Mouse (Mus musculus): Measurements from ENCODE around the gene Eef2. TPM values are rescaled to one million over a fixed set of nuclear protein-coding genes. Genes with fewer than 3 reads are reported as not detected.
"Not testable (repeated sequence)": the region's sequence is repeated elsewhere in the genome, so short reads cannot be mapped to it uniquely, and the experiment has no call there.

Eef2 gene
- polyA plus RNA-seq, 1 experiment from 2014 or later, result 592 TPM

DNA sequence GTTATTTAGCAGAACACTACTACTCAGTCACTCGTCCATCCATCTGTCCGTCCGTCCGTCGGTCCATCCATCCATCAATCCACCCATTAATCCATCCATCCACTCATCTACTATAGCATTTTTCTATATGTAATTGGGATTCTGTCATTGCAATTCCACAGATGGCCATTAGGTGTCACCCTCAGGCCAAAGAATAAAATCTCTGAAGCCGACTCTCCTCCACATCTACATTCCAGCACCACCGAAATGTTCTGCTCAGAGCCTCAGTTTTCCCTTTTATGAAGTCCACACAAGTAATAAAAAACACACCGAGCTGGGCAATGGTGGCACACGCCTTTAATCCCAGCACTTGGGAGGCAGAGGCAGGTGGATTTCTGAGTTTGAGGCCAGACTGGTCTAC, 21.8 kb downstream of the Eef2 start:
- WGBS, result under 1% methylated on average over 9 of the region's 9 CpGs
- H3K27me3 ChIP-seq, result peaks cover 60% of the 10 kb centered on the region
- peaks cover 13% of the 10 kb centered on the region for H3K4me1 ChIP-seq
- no peaks in the 10 kb centered on the region for H3K9me3 ChIP-seq
- no peak overlapping the region for H3K9ac ChIP-seq
- no peak overlapping the region for H3K27ac ChIP-seq
- no peak overlapping the region for H3K4me2 ChIP-seq (replicated peaks)
- no peak overlapping the region for H3K4me3 ChIP-seq
- no peaks in the 10 kb centered on the region for H3K36me3 ChIP-seq
- no peak for ATAC-seq (ENCODE audit: low FRiP score, low read depth)

DNA sequence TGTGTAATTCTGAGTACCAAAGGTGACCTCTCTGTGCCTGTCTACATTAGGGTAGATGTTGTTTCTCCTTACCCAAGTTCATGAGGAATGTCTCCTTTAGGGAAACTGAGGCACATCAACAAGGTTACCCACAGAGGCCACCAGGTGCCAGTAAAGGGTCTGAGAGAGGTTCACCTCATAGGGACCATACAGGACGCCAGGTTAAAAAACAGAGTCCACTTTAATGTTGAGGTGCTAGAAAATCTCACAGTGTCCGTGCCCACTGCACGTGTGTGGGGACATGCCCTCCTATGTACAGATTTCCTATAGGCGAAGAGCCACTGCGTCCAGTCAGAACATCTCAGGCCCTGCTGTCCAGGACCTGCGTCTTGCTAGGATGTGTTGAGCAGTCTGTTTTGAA, 22.6 kb downstream of the Eef2 start:
- no peak for ATAC-seq (ENCODE audit: low FRiP score, low read depth)
- Histone ChIP-seq H3K36me3 (no peaks in the 10 kb centered on the region), H3K9me3 (no peaks in the 10 kb centered on the region), H3K4me3 (no peak overlapping the region), H3K27ac (no peak overlapping the region), H3K27me3 (peaks cover 55% of the 10 kb centered on the region), H3K9ac (0 out of 2 replicates have a peak overlapping the region, but pooled peaks have one; percentile 43), H3K4me2 (replicated peaks) (no peak overlapping the region), H3K4me1 (peaks cover 9% of the 10 kb centered on the region)
- WGBS, result 81% methylated on average over 6 of the region's 6 CpGs

DNA sequence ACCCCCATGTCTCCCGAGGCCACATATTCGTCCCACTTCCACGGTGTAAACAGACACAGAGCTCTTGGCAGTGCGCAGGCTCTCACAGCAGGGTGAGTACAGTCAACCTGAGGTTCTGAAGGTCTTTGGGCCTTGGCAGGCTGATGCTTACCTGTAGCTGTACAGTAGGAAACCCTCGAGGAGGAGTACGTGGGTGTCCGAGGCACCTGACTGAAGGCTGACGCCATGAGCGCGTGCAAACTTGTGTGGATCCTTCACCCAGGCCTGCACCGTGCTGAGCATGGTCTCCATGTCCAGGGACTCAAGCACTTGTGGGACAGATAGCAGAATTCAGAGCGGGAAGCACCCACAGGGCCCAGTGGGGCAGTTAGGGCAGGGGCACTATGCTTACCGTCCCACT, 23.7 kb downstream of the Eef2 start:
- WGBS, result 82% methylated on average over 13 of the region's 13 CpGs
- Histone ChIP-seq H3K9ac (peak overlapping the region; percentile 48), H3K36me3 (no peaks in the 10 kb centered on the region), H3K27me3 (peaks cover 43% of the 10 kb centered on the region), H3K4me2 (replicated peaks) (no peak overlapping the region), H3K4me3 (no peak overlapping the region), H3K9me3 (no peaks in the 10 kb centered on the region), H3K4me1 (no peaks in the 10 kb centered on the region), H3K27ac (no peak overlapping the region)
- ATAC-seq (ENCODE audit: low FRiP score, low read depth), result no peak

GRCm38 (mm10) chr10:81200605-81201287, 24.3 kb downstream of the Eef2 start:
- H3K9ac ChIP-seq, result peak overlapping the region; percentile 48
- ATAC-seq (ENCODE audit: low FRiP score, low read depth), result no peak
- peaks cover 37% of the 10 kb centered on the region for H3K27me3 ChIP-seq
- no peak overlapping the region for H3K27ac ChIP-seq
- no peaks in the 10 kb centered on the region for H3K4me1 ChIP-seq
- no peaks in the 10 kb centered on the region for H3K36me3 ChIP-seq
- 71% methylated on average over 20 of the region's 20 CpGs for WGBS
- H3K9me3 ChIP-seq, result no peaks in the 10 kb centered on the region
- no peak overlapping the region for H3K4me2 ChIP-seq (replicated peaks)
- no peak overlapping the region for H3K4me3 ChIP-seq

GRCm38 (mm10) chr10:81201807-81202758, 25.7 kb downstream of the Eef2 start, which contains the start of gene Nmrk2:
Nmrk2 (minus strand) TSS chr10:81202051.
- Histone ChIP-seq H3K9ac (no peak within 1 kb of the TSS; the same call in 1 of the 2 replicates), H3K36me3 (no peaks in the 10 kb centered on the region), H3K4me2 (replicated peaks) (no peak within 1 kb of the TSS), H3K9me3 (no peaks in the 10 kb centered on the region), H3K4me1 (no peaks in the 10 kb centered on the region), H3K27ac (no peak within 1 kb of the TSS), H3K27me3 (peaks cover 24% of the 10 kb centered on the region), H3K4me3 (no peak within 1 kb of the TSS)
- no peak for ATAC-seq (ENCODE audit: low FRiP score, low read depth)
- 56% methylated on average over 13 of the region's 13 CpGs for WGBS

DNA sequence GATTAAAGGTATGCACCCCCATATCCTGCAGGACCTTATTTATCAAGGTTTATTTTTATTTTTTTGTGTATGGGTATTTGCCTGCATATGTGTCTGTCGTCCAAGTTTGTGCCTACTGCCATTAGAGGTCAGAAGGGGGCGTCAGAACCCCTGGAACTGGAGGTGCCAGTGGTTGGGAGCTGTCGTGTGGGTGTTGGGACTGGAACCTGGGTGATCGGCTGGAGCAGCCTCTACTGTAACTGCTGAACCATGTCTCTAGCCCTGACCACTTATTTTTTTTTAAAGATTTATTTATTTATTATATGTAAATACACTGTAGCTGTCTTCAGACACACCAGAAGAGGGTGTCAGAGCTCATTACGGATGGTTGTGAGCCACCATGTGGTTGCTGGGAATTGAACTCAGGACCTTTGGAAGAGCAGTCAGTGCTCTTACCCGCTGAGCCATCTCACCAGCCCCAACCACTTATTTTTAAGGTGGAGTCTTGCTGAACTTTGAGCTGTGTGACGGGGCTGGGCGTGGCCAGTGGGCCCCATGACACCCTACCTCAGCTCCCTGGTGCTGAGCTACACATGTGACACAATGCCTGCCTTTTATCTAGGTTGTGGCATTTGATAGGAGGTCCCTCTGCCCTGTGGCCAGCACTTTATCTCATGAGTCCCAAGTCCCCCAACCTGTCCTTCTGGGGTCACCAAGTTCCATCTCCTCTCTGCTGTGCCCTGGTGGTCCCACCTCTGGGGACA, 26.7 kb downstream of the Eef2 start:
- H3K27me3 ChIP-seq, result peaks cover 17% of the 10 kb centered on the region; the same call in 1 of the 2 replicates
- H3K9ac ChIP-seq, result no peak overlapping the region
- 68% methylated on average over 8 of the region's 8 CpGs for WGBS
- no peaks in the 10 kb centered on the region for H3K36me3 ChIP-seq
- H3K27ac ChIP-seq, result no peak overlapping the region
- H3K4me2 ChIP-seq (replicated peaks), result no peak overlapping the region
- no peaks in the 10 kb centered on the region for H3K9me3 ChIP-seq
- H3K4me1 ChIP-seq, result no peaks in the 10 kb centered on the region
- no peak overlapping the region for H3K4me3 ChIP-seq
- no peak for ATAC-seq (ENCODE audit: low FRiP score, low read depth)

DNA sequence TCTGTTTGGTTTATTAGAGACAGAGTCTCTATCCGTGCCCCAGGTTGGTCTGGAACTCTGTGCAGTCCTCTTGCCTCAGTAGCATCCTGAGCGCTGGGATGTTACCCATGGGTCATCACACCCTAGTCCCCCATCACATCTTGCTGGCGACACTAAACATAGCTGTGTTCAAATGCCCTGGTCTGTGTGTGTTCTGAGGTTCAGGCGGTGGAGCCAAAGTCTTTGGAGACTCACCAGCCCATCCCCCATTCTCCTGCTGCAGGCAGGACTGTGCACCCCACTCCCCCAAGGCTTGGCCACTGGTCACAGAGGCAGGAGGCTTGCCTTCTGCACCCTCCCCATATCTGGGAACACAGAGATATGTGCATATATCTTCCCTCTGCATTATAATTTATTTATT, 27.7 kb downstream of the Eef2 start:
- H3K27me3 ChIP-seq, result peaks cover 10% of the 10 kb centered on the region; the same call in 1 of the 2 replicates
- WGBS, result 68% methylated on average over 4 of the region's 4 CpGs
- no peak for ATAC-seq (ENCODE audit: low FRiP score, low read depth)
- no peak overlapping the region for H3K9ac ChIP-seq
- no peak overlapping the region for H3K4me2 ChIP-seq (replicated peaks)
- H3K9me3 ChIP-seq, result no peaks in the 10 kb centered on the region
- H3K36me3 ChIP-seq, result no peaks in the 10 kb centered on the region
- H3K4me3 ChIP-seq, result no peak overlapping the region
- H3K27ac ChIP-seq, result no peak overlapping the region
- no peaks in the 10 kb centered on the region for H3K4me1 ChIP-seq

- WGBS, result 94% methylated on average over 5 of the region's 5 CpGs
- ATAC-seq (ENCODE audit: low FRiP score, low read depth), result no peak
- H3K27me3 ChIP-seq, result no peaks in the 10 kb centered on the region; the same call in 1 of the 2 replicates
- H3K4me3 ChIP-seq, result no peak overlapping the region
- H3K27ac ChIP-seq, result no peak overlapping the region
- H3K36me3 ChIP-seq, result no peaks in the 10 kb centered on the region
- peaks cover 17% of the 10 kb centered on the region for H3K9me3 ChIP-seq
- H3K9ac ChIP-seq, result no peak overlapping the region
- no peak overlapping the region for H3K4me2 ChIP-seq (replicated peaks)
- no peaks in the 10 kb centered on the region for H3K4me1 ChIP-seq
Measured at GRCm38 (mm10) chr10:81210154-81210553, 33.7 kb downstream of the Eef2 start.

- WGBS, result 81% methylated on average over 6 of the region's 6 CpGs
- no peak overlapping the region for H3K27ac ChIP-seq
Measured at GRCm38 (mm10) chr10:81216260-81216659, 39.8 kb downstream of the Eef2 start.

GRCm38 (mm10) chr10:81216810-81217209, 40.4 kb downstream of the Eef2 start:
- H3K4me1 ChIP-seq, result no peaks in the 10 kb centered on the region
- H3K9me3 ChIP-seq, result peaks cover 7% of the 10 kb centered on the region; the same call in 1 of the 2 replicates
- no peak overlapping the region for H3K9ac ChIP-seq
- no peak overlapping the region for H3K27ac ChIP-seq
- no peaks in the 10 kb centered on the region for H3K36me3 ChIP-seq
- H3K27me3 ChIP-seq, result peaks cover 10% of the 10 kb centered on the region; the same call in 1 of the 2 replicates
- H3K4me2 ChIP-seq (replicated peaks), result no peak overlapping the region
- H3K4me3 ChIP-seq, result no peak overlapping the region
- ATAC-seq (ENCODE audit: low FRiP score, low read depth), result no peak
- 85% methylated on average over 6 of the region's 6 CpGs for WGBS

More at GRCm38 (mm10) chr10:81216260-81216659, 39.8 kb downstream of the Eef2 start:
- H3K36me3 ChIP-seq, result no peaks in the 10 kb centered on the region
- ATAC-seq (ENCODE audit: low FRiP score, low read depth), result no peak
- H3K9me3 ChIP-seq, result peaks cover 11% of the 10 kb centered on the region
- no peak overlapping the region for H3K4me3 ChIP-seq
- H3K27me3 ChIP-seq, result peaks cover 10% of the 10 kb centered on the region; the same call in 1 of the 2 replicates
- no peak overlapping the region for H3K4me2 ChIP-seq (replicated peaks)
- H3K4me1 ChIP-seq, result no peaks in the 10 kb centered on the region
- H3K9ac ChIP-seq, result no peak overlapping the region

GRCm38 (mm10) chr10:81217267-81217666, 40.8 kb downstream of the Eef2 start:
- not testable (repeated sequence) for H3K27ac ChIP-seq; H3K9ac ChIP-seq; ATAC-seq (ENCODE audit: low FRiP score, low read depth); H3K4me3 ChIP-seq; H3K4me2 ChIP-seq (replicated peaks); H3K9me3 ChIP-seq; H3K4me1 ChIP-seq; H3K36me3 ChIP-seq
- H3K27me3 ChIP-seq, result peaks cover 10% of the 10 kb centered on the region; the same call in 1 of the 2 replicates
- 19% methylated on average over 1 of the region's 1 CpGs for WGBS
